Mouse (Mus musculus) heart, postnatal 0 days (tissue): ENCODE results near the gene Bud23.

Experiments used
- CTCF ChIP-seq: IDR thresholded peaks from 2 replicates; pipeline ENCODE4 v1.5.1; 2016; ENCODE audit warnings: antibody characterized with exemption, control low read depth, low read depth
- EP300 ChIP-seq: IDR thresholded peaks from 2 replicates; pipeline ENCODE4 v1.6.1; 2016; ENCODE audit warnings: antibody characterized with exemption, low read depth

DNA sequence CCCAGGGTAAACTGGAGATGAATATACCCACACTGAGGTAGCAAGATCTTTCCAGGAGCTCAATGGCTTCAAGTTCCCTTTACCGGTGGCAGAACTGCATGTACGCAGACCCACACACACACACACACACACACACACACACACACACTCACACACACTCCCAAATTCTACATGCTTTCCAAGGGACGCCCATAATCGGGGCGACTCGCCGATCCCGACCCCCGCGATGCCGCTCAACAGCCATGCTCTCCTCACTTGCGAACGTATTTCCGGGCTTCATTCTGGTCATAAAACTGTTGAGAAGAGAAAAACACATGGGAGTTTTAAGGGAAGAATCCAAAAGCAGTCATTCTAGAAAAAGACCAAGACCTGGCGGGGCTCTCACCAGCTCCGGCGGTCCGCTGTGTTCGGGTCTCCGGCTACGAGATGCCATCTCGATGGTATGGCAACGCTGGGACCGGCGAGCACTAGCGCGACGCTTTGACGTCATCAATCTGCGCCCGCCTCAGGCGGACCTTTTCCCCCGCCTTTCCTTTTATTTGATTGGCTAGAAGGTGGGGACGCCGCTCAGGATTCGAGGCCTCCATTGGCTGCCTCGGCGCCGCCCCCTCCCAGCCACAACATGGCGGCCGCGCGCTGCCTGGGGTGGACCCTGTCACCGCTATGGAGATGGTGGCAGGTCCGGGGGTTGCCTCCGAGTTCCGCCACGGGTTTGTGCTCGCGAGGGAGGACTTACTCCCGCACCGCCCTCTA, 954 bp downstream of the Bud23 start, which contains the start of gene Dnajc30:
- TF ChIP-seq CTCF (no peak), EP300 (peak; percentile 65; the same call in 1 of the 2 replicates)
